Mouse (Mus musculus): ENCODE measurements around the gene Dnajb5. TPM values are rescaled to one million over a fixed set of nuclear protein-coding genes. Genes with fewer than 3 reads are reported as not detected.

Dnajb5 gene
- 126 and 151 TPM in 2 replicates for polyA plus RNA-seq (2012; rRNA removed)

DNA sequence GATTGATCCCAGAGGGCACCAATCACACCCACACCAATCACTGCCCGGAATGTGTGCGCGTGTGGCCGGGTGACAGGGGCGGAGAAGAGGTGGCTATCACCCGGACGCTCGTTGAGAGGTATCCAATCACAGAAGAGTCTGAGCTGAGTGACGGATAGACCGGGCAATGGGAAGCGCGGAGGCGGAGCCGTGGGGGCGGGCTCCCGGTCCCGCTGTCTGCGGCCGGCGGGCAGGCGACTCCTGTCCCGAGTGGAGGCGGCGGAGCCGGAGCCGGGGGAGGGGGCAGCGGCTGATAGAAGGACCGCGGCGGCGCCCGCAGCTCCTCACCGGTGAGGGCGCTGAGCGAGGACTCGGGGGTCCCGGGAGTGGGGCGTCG lies at the start of gene Dnajb5:
Gene Dnajb5 (plus strand): TSS at position 139 of the 376 bp plus-strand sequence.
- DNase-seq (ENCODE audit: extremely low spot score in 1 of 2, low spot score in 1 of 2) = peak; percentile 98 to 99

DNA sequence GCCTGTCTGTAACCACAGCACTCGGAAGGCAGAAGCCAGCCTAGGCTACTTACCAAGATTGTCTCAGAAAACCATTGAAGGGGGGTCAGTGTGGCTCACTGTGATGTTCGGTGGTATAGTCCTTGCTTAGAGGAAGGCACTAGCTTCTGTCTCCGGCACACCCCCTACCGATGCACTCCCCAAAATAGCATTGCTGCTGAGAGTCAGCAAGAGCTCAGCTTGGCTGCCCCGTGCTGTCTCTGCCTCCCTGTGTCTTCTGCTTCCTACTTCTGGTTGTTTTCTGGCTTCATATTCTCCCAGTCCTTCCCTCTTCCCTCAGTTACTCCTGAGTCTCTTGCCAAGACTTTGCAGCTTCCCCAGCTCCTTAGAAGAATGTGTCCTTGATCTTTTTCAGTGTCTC lies 48.7 kb upstream of the Dnajb5 start:
- peak; percentile 53 to 72 for DNase-seq (ENCODE audit: extremely low spot score in 1 of 2, low spot score in 1 of 2)

DNA sequence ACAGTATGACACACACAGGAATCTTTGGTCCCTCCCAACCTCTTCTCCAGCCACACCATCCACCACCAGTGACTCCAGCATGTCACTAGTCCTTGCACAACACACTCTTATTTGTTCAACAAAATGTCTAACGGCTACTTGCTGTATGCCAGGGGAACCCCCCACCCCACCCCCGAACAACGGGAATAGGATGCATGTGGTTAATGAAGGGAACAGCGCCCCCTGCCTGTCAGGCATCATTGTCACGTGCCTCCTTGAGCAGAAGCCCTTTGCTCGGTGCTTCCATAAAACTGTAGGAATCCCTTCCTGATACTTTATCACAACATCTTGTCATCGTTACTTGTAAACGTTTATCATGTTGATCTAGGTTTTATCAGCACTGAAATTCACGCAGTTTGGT lies 47.4 kb upstream of the Dnajb5 start:
- no peak for DNase-seq (ENCODE audit: extremely low spot score in 1 of 2, low spot score in 1 of 2)

DNA sequence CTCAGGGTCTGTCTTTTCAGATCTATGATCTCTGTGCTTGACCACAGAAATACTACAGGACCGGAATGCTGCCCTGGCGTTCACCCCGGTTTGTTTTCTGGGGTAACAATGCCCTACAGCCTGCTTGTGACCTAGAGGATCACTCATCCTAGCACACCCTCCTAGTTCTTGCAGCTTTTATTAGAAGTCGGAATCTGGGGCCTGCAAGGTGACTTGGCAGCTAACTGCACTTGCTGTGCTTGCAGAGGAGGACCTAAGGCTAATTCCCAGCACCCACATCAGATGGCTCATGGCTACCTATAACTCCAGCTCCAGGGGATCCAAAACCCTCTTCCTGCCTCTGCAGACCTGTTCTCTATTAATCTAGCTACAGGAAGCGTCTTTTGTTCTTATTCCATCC lies 46.9 kb upstream of the Dnajb5 start:
- DNase-seq (ENCODE audit: extremely low spot score in 1 of 2, low spot score in 1 of 2) = no peak

DNA sequence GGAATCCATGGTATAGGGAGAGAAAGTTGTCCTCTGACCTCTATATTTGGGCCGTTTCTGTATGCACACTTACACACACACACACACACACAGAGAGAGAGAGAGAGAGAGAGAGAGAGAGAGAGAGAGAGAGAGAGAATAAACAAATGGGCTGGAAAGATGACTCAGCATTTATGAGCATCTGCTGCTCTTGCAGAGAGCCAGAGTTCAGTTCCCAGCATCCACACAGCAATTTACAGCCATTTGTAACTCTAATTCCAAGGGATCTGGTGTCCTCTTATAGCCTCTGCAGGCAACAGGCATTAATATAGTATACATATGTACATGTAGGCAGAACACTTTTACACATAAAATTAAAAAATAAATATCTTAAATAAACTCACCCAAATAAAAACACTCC lies 45.7 kb upstream of the Dnajb5 start:
- no peak for DNase-seq (ENCODE audit: extremely low spot score in 1 of 2, low spot score in 1 of 2)

DNA sequence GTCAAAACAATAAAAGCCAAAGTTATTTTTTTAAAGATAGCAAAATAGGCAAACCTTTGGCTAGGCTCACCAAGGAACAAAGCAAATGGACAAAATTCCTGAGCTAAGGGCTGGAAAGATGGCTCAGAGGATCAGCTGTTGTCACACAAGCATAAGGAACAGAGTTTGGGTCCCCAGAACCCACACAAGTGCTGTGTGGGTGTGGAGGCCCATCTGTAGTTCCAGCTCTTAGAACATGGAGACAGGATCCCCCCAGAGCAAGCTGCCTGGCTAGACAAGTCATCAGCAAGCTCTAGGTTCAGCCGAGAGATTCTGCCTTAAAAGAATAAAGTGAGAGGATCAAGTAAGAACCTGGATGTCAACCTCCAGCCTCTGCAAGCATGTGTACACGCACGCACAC lies 45.1 kb upstream of the Dnajb5 start:
- DNase-seq (ENCODE audit: extremely low spot score in 1 of 2, low spot score in 1 of 2) = no peak

DNA sequence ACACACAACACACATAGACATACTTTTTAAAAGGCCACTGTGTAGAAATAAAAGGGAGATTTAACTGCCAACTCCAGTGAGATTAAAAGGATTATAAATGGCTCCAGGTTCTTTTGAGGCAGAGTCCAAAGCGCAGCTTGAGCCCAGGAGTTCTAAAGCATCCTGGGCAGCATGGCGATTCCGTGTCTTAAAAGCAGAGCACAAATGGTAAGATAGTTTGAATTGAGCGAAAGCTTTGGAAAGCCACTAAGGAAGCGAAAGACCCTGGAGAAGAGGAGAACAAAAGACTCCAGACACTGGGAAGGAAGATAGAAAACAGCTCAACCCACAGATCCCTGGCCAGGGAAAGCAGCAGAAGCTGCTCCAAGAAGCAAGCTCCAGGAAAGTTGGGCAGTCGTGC lies 44.6 kb upstream of the Dnajb5 start:
- DNase-seq (ENCODE audit: extremely low spot score in 1 of 2, low spot score in 1 of 2) = no peak

DNA sequence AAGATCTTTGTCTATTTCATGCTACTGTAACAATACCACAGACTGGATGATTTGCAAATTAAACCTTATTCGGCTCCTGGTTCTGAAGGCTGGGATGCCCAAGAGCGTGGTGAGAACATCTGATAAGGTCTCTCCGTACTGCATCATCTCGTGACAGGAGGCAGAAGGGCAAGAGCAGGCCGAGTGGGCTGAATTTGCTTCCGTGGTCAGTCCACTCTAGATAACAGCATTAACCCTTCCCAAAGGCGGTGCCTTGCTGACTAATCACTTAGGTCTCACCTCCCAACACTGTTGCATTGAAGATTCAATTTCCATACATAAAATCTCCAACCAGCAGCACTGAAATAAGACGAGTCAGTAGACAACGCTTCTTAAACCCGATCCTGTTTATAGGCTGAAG lies 36.2 kb upstream of the Dnajb5 start:
- DNase-seq (ENCODE audit: extremely low spot score in 1 of 2, low spot score in 1 of 2) = no peak

DNA sequence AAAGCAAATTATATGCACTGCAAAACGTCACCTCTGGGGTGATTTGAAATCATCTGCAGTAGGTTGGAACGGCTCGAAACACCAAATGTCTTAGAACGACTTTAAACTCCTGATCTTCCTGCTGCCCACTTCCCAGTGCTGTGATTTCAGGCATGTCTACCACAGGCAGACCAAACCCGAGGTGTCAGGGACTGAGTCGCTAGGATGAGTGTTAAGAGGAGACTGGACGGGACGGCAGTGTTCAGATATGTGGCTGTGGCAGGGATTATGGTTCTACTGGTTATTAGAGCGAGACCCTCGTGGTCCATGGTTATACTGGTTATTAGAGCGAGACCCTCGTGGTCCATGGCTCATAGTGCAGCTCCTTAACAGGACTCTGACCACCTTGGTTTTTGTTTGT lies 34.3 kb upstream of the Dnajb5 start:
- DNase-seq (ENCODE audit: extremely low spot score in 1 of 2, low spot score in 1 of 2) = no peak

DNA sequence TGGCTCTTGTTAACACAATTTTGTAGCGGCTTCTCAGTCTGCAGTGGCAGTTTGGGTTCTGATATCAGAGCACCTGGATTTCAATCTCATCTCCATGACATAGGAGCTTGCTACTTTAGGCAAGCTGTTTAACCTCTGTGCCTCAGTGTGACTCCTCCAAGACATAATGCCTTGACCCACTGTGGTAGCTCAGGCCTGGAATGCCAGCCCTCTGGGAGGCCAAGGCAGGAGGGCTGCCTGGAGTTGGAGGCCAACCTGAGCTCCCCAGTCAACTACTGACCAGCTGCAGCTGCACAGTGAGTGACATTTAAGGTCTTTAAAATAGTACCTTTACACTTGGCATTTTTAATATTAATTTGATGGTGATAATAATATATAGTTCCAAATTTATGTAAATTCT lies 33.6 kb upstream of the Dnajb5 start:
- DNase-seq (ENCODE audit: extremely low spot score in 1 of 2, low spot score in 1 of 2) = no peak

DNA sequence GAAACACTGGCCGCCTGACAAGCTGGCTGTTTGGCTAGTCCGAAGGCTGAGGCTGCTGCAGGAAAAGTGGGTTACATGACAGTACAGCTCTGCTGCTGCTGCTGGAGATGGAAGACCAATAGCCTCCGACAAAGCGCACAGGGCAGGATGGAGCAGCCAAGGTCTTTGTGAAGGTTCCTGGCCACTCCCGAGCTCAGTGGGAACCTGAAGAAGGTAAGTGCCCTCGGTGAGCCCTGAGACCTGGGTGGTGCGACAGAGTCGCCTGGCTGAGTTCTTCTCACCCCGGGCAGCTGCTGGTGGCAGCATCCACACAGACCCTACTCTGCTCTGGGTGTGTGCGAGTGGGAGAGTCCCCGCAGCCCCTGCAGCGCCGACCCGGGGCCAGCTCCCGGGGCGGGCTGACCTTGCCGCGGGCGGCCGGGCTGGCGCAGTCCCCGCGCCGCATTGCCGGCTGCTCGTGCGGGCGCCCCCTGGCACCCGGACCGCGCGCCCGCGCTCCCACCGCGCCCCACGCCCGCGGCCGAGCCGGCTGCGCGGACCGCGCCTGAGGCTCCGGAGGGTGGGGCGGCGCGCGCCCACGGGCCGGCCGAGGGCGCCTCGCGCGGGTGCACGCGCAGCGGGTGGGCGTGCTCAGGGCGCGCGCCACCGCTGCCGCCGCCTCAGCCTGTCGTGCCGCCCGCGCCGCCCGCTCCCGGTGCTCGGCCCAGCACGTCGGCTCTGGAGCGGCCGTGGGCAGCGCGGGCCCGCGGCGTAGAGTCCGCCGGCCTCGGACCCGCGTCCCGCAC lies 32.8 kb upstream of the Dnajb5 start, which contains the start of gene Phf24:
Gene Phf24 (plus strand): TSS at position 44 of the 785 bp plus-strand sequence.
- DNase-seq (ENCODE audit: extremely low spot score in 1 of 2, low spot score in 1 of 2) = peak in 1 of 2 experiments; percentile 55

DNA sequence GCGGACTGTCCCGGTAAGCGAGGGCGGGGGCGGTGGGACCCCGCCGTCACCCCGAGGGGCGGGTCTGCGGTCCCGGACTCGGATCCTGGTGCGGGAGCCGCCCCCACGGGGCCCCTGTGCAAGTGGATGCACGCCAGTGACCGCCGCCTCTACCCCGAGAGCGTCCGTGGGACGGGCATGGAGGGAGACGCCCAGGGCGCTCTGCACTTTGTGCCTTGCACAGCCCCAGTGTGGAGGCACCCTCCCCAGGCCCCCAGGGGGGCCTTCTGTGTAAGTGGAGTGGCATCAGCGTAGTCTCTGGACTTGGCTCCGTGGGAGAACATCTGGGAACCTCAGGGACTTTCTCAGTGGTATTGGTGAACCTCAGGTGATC lies 32.2 kb upstream of the Dnajb5 start:
- no peak for DNase-seq (ENCODE audit: extremely low spot score in 1 of 2, low spot score in 1 of 2)

DNA sequence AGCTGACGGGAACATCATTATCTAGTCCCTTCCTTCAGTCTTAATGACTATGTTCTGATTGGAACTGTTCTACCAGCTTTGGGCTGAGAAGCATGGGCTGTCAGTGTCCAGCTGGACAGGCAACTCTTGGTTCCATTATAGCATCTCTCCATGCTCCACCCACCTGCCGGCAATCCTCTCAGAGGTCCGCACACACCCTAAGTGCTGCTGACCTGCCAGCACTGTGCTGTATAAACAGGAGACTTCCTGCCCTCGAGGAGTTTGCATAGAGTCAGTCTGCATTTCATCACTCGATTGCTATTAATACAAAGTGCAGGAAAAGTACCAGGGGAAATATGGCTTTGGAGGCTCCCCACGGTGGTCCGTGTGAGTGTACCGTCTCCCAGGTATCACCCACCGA lies 28.9 kb upstream of the Dnajb5 start:
- no peak for DNase-seq (ENCODE audit: extremely low spot score in 1 of 2, low spot score in 1 of 2)

DNA sequence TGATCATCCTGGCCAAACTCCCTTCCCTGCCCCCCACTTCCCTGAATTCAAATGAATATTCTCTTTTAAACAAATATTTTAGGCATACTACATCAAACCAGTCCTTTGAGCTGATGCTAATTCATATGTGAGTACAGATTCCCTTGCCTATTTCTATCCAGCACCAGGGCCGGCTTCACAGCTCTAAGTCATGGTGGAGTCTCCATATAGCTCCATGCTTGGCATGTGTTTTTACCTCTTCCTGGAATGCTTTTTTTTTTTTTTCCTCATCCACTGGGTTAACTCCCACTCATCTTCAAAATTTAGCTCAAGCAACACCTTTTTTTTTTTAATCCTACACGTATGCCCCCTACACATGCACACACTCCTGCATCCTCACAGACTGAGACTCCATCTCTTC lies 28.1 kb upstream of the Dnajb5 start:
- DNase-seq (ENCODE audit: extremely low spot score in 1 of 2, low spot score in 1 of 2) = peak; percentile 71 to 72

DNA sequence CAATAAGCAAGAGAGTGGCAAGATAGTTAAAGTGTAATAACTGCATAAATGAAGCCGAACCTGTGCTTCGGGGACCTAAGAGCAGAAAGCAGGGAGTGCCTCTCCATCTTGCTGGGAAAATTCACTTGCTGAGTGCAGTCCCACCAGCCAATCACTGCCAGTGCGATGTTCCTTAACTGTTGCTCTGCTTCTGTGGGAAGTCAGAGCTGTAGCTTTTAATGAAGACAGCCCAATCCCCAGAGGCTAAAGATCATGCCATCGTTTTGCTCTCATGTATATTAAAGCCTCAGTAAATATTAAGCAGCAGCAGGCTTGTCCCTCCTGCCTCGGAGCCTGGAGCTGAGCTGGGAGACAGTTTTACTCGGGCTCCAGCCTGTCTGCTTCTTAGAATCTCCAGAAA lies 27.6 kb upstream of the Dnajb5 start:
- no peak for DNase-seq (ENCODE audit: extremely low spot score in 1 of 2, low spot score in 1 of 2)

DNA sequence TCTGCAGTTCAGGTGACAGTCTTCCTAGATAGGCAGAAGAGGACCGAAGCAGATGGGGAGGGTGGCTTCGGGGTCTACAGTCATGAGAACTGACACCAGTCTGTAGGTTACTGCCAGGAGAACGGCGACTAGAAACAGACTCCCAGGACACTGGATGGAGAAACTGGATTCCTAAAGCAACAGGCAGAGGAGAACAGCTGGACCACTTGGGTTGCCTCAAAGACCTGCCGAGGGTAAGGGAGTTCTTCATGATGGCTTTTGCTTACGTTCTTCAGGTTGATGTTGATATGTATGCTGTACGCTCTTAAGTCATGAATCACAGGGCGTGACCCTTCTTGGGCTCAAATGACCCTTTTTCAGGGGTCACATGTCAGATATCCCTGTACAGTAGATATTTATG lies 27.2 kb upstream of the Dnajb5 start:
- DNase-seq (ENCODE audit: extremely low spot score in 1 of 2, low spot score in 1 of 2) = no peak

DNA sequence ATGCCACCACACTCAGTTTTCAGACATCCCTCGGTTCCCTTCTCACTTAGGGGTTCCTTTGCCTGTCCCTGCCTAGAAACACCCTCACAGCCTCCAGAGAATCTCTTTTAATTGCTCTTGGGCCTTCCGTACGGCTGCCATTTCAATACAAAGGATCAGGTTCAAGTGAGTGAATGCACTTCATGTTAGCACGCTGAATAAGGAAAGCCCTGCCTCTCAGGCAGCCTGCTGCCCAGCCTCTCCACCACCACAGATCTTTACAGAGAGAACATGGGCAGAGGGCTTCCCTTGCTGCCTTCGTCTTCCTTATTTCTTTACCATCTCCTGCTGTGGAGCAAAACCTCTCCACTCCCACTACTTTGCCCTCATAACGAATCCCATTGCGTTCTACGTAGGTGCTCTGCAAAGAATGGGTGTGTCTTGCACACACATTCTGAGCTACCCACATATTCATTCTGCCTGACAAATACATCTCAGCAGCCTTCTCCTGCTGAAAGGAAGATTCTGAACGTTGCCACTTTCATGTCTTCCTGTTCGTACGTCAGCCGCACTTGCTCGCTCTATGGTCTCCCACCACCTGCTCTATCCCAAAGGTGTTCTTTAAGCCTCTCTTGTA lies 25.4 kb upstream of the Dnajb5 start:
- peak in 1 of 2 experiments; percentile 61 for DNase-seq (ENCODE audit: extremely low spot score in 1 of 2, low spot score in 1 of 2)

DNA sequence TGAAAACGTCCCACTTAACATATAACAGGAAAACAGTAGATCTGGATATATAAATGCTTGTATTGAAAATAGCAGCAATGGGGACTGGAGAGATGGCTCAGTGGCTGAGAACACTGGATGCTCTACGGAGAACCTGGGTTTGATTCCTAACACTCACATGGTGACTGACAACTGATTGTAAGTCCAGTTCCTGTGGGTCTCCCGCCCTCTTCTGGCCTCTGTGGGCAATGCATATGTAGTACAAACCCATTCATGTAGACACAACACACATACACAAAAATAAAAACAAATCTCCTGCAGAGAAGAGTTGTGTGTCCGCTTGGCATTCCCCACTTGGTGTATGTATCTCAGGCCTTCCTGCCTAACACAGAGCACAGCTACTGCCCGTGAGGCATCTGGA lies 21.4 kb upstream of the Dnajb5 start:
- no peak for DNase-seq (ENCODE audit: extremely low spot score in 1 of 2, low spot score in 1 of 2)

DNA sequence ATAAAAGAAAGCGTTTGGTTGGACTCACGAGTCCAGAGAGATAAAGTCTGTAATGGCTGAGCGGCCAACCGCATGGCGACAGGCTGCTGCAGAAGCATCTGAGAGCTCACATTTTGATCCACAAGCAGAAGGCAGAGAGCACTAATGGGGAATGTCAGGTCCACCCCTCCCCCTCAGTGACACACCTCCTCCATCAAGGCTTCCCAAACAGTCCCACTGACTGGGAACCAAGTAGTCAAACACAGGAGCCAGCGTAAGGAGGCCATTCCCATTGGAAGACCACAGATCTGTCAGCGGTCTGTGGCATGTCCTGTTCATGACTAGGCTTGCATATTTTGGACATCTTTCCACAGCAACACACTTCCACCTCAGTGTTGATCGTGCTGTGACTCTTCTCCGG lies 20.7 kb upstream of the Dnajb5 start:
- DNase-seq (ENCODE audit: extremely low spot score in 1 of 2, low spot score in 1 of 2) = no peak

DNA sequence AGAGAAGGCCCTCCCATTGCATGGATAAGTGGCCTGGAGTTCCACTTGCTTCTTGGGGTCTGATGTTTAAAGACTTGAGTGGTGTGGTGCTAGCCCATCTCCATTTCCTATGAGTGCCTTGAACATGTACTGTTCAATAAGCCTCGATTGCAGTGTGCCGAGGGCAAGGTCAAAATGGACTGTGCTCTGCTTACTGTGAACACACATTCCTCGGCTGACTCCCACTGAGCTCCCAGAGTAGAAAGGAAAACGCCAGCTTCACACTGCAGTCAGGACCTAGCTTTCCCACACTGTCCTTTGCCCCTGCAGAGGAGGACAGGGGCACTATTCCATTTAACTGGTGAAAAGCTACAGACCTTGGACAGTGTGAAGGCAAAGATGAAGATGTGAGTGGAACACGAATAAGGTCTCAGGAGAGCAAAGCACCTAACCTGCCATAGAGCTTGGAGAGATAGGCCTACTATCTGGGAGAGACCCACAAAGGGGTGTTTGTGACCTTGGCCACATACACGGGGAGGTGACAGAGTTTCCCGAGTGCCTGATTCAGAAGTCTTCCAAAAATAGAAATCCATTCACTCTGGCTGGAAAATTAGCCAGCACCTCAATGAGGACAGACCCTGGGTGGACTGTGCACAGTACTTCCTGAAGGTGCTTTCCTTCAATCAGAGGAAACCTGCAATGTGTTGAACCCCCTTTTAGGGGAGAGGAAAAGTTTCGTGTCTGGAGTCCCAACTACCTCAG lies 17.2 kb upstream of the Dnajb5 start:
- DNase-seq (ENCODE audit: extremely low spot score in 1 of 2, low spot score in 1 of 2) = no peak

DNA sequence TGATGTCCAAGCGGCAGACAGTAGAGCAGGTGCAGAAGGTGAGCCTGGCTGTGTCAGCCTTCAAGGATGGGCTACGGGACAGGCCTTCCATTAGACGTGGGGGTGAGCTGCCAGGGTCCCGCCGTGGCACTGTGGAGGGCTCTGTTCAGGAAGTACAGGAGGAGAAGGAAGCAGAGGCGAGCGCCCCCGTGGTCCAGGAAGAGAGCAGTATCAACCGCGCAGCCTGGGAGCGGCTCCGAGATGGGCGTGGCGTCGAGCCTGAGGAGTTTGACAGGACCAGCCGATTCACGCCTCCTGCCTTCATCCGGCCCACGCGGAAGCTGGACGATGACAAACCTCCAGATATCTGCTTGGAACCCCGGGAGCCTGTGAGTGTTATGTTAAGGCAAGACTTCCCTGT lies 16.0 kb upstream of the Dnajb5 start:
- peak; percentile 31 to 71 for DNase-seq (ENCODE audit: extremely low spot score in 1 of 2, low spot score in 1 of 2)

DNA sequence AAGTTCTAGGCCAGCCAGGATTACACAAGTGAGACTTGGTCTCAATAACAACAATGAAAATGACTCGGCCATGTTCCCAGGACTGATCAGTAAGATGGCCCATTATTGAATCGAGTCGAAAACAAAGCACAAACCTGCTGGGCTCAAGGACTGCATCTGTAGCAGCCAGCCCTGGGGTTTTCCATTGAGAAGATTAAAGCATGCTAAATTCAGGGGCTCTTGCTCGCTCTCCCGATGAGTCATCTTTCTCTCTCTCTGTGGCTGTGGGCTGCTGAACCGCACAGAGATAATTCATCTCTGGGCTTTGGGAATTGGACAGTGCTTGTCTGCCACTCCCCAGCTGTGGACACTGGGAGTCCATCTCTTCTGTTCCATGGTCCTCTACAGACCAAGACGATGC lies 8.2 kb upstream of the Dnajb5 start:
- DNase-seq (ENCODE audit: extremely low spot score in 1 of 2, low spot score in 1 of 2) = peak in 1 of 2 experiments; percentile 69
